Mouse (Mus musculus): ENCODE results near the gene Aip. TPM values are rescaled to one million over a fixed set of nuclear protein-coding genes. Genes with fewer than 3 reads are reported as not detected.

The Aip gene
- polyA plus RNA-seq, 1 experiment from 2014 or later: 84.3 TPM

- Histone ChIP-seq H3K4me3 (no peak overlapping the region), H3K9ac (no peak overlapping the region), H3K4me1 (no peaks in the 10 kb centered on the region), H3K4me2 (no peak overlapping the region), H3K27ac (replicated peaks) (no peak overlapping the region), H3K36me3 (peaks cover 57% of the 10 kb centered on the region), H3K9me3 (no peaks in the 10 kb centered on the region), H3K27me3 (replicated peaks) (peaks cover 22% of the 10 kb centered on the region)
- WGBS: 82% methylated on average over 14 of the region's 14 CpGs
- ATAC-seq (ENCODE audit: extremely low read depth, insufficient number of reproducible peaks, low FRiP score, low TSS enrichment): no peak
Observed at GRCm38 (mm10) chr19:4106654-4107053, 19.0 kb downstream of the Aip start.

GRCm38 (mm10) chr19:4104675-4105194, 20.9 kb downstream of the Aip start:
- peaks cover 47% of the 10 kb centered on the region for H3K36me3 ChIP-seq
- peaks cover 38% of the 10 kb centered on the region for H3K27me3 ChIP-seq (replicated peaks)
- H3K9me3 ChIP-seq: no peaks in the 10 kb centered on the region
- no peak overlapping the region for H3K4me3 ChIP-seq
- 78% methylated on average over 16 of the region's 16 CpGs for WGBS
- peaks cover 17% of the 10 kb centered on the region for H3K4me1 ChIP-seq
- ATAC-seq (ENCODE audit: extremely low read depth, insufficient number of reproducible peaks, low FRiP score, low TSS enrichment): no peak
- H3K9ac ChIP-seq: no peak overlapping the region
- H3K27ac ChIP-seq (replicated peaks): no peak overlapping the region
- no peak overlapping the region for H3K4me2 ChIP-seq

DNA sequence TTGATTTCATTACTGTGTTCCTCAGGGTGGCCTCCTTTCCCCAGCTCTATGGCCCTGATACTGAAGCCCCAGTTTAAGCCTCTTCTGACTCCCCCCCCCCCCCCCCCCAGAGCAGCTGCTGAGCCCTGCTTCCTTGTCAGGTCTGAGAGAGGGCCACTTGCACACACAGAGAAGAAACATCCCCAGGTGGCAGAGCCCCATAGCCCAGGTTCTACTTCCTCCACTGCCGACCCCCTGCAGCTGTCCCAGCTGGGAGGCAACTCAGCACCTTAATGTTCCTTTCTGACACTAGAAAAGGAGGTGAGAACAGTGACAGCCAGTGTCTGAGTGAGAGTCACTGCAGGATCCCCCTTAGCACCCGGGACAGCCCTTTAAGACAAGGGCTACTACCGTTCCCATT, 21.9 kb downstream of the Aip start:
- no peak overlapping the region for H3K9ac ChIP-seq
- WGBS: 41% methylated on average over 3 of the region's 3 CpGs
- no peak overlapping the region for H3K4me3 ChIP-seq
- no peak overlapping the region for H3K4me2 ChIP-seq
- H3K9me3 ChIP-seq: no peaks in the 10 kb centered on the region
- peaks cover 44% of the 10 kb centered on the region for H3K36me3 ChIP-seq
- peaks cover 25% of the 10 kb centered on the region for H3K4me1 ChIP-seq
- no peak overlapping the region for H3K27ac ChIP-seq (replicated peaks)
- no peak for ATAC-seq (ENCODE audit: extremely low read depth, insufficient number of reproducible peaks, low FRiP score, low TSS enrichment)
- H3K27me3 ChIP-seq (replicated peaks): peaks cover 38% of the 10 kb centered on the region

GRCm38 (mm10) chr19:4103294-4103693, 22.4 kb downstream of the Aip start:
- Histone ChIP-seq H3K4me3 (no peak overlapping the region), H3K27ac (replicated peaks) (no peak overlapping the region), H3K9ac (no peak overlapping the region), H3K36me3 (peaks cover 44% of the 10 kb centered on the region), H3K27me3 (replicated peaks) (peaks cover 38% of the 10 kb centered on the region), H3K4me1 (peaks cover 30% of the 10 kb centered on the region), H3K4me2 (no peak overlapping the region), H3K9me3 (no peaks in the 10 kb centered on the region)
- WGBS: 91% methylated on average over 18 of the region's 18 CpGs
- no peak for ATAC-seq (ENCODE audit: extremely low read depth, insufficient number of reproducible peaks, low FRiP score, low TSS enrichment)

GRCm38 (mm10) chr19:4102626-4103025, 23.0 kb downstream of the Aip start:
- WGBS: 90% methylated on average over 12 of the region's 12 CpGs
- no peak for ATAC-seq (ENCODE audit: extremely low read depth, insufficient number of reproducible peaks, low FRiP score, low TSS enrichment)

DNA sequence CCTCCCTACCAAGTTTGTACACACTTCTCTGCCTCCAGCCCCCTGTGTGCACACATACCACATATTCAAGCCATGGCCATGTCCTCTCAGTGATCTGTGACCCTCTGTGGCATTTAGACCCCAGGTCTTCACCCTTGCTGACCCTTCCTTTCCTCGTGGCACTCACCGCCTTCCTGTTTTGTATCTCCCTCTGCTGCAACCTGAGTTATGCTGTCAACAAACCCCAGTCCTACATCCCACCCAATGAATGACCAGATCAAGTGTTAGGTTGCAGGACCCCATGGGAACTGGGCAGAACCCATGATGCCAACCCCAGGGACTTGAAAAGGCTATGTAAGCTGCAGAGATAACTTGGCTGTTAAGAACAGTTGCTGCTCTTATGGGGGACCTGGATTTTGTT, 23.6 kb downstream of the Aip start:
- peaks cover 38% of the 10 kb centered on the region for H3K27me3 ChIP-seq (replicated peaks)

More at GRCm38 (mm10) chr19:4102626-4103025, 23.0 kb downstream of the Aip start:
- H3K9ac ChIP-seq: no peak overlapping the region
- H3K27ac ChIP-seq (replicated peaks): no peak overlapping the region
- H3K36me3 ChIP-seq: peaks cover 40% of the 10 kb centered on the region
- H3K9me3 ChIP-seq: no peaks in the 10 kb centered on the region
- H3K27me3 ChIP-seq (replicated peaks): peaks cover 38% of the 10 kb centered on the region
- H3K4me3 ChIP-seq: no peak overlapping the region
- no peak overlapping the region for H3K4me2 ChIP-seq
- H3K4me1 ChIP-seq: peaks cover 37% of the 10 kb centered on the region

GRCm38 (mm10) chr19:4101466-4101865, 24.2 kb downstream of the Aip start:
- WGBS: 67% methylated on average over 6 of the region's 6 CpGs
- peak overlapping the region; percentile 64; the same call in 1 of the 2 replicates for H3K4me3 ChIP-seq
- peak overlapping the region; percentile 89 for H3K4me2 ChIP-seq
- H3K9ac ChIP-seq: peak overlapping the region; percentile 83; the same call in 1 of the 2 replicates
- peaks cover 31% of the 10 kb centered on the region for H3K36me3 ChIP-seq
- no peak overlapping the region for H3K27ac ChIP-seq (replicated peaks)
- peaks cover 43% of the 10 kb centered on the region for H3K4me1 ChIP-seq
- H3K27me3 ChIP-seq (replicated peaks): peaks cover 38% of the 10 kb centered on the region
- no peaks in the 10 kb centered on the region for H3K9me3 ChIP-seq
- no peak for ATAC-seq (ENCODE audit: extremely low read depth, insufficient number of reproducible peaks, low FRiP score, low TSS enrichment)

More for the DNA sequence above, 23.6 kb downstream of the Aip start:
- H3K4me1 ChIP-seq: peaks cover 40% of the 10 kb centered on the region
- ATAC-seq (ENCODE audit: extremely low read depth, insufficient number of reproducible peaks, low FRiP score, low TSS enrichment): no peak
- no peak overlapping the region for H3K4me2 ChIP-seq
- no peak overlapping the region for H3K4me3 ChIP-seq
- no peaks in the 10 kb centered on the region for H3K9me3 ChIP-seq
- 80% methylated on average over 2 of the region's 2 CpGs for WGBS
- no peak overlapping the region for H3K27ac ChIP-seq (replicated peaks)
- H3K9ac ChIP-seq: no peak overlapping the region
- H3K36me3 ChIP-seq: peaks cover 37% of the 10 kb centered on the region

DNA sequence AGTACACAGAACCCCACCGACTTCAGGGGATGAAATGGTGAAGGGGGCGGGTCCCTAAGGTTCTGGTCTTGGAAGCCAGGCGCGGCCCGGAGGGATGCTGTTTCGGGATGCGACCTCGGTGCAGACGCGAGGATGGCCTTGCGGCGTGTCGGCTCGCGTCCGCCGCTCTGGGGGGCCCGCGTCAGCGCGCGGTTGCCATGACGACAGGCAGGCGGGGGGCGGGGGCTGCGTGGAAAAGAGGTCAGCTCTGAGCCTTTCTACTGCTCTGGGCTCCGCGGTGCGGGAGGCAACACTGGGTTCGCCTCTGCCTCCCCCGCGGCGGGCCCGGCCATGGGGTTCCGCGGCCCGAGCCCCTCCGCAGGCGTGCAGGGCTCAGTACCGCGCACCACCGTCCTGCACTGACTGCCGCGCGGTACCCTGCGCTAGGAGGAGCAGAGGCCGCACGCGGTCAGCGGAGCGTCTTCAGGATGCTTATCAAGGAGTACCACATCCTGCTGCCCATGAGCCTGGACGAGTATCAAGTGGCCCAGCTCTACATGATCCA, 24.9 kb downstream of the Aip start:
- Histone ChIP-seq H3K4me3 (peak overlapping the region; percentile 64), H3K9me3 (no peaks in the 10 kb centered on the region), H3K9ac (peak overlapping the region; percentile 83), H3K36me3 (peaks cover 24% of the 10 kb centered on the region), H3K4me2 (peak overlapping the region; percentile 89), H3K27me3 (replicated peaks) (peaks cover 38% of the 10 kb centered on the region), H3K27ac (replicated peaks) (no peak overlapping the region), H3K4me1 (peaks cover 49% of the 10 kb centered on the region)
- ATAC-seq (ENCODE audit: extremely low read depth, insufficient number of reproducible peaks, low FRiP score, low TSS enrichment): no peak
- 1% methylated on average over 52 of the region's 52 CpGs for WGBS

- WGBS: under 1% methylated on average over 53 of the region's 53 CpGs
- H3K4me3 ChIP-seq: peak within 1 kb of the TSS; percentile 64
- peaks cover 17% of the 10 kb centered on the region; the same call in 1 of the 2 replicates for H3K36me3 ChIP-seq
- peak; percentile 27; the same call in 1 of the 2 replicates for ATAC-seq (ENCODE audit: extremely low read depth, insufficient number of reproducible peaks, low FRiP score, low TSS enrichment)
- H3K9me3 ChIP-seq: no peaks in the 10 kb centered on the region
- H3K4me2 ChIP-seq: peak within 1 kb of the TSS; percentile 89
- H3K4me1 ChIP-seq: peaks cover 49% of the 10 kb centered on the region
- peak within 1 kb of the TSS; percentile 43 for H3K27ac ChIP-seq (replicated peaks)
- H3K27me3 ChIP-seq (replicated peaks): peaks cover 38% of the 10 kb centered on the region
- H3K9ac ChIP-seq: peak within 1 kb of the TSS; percentile 83
Observed at GRCm38 (mm10) chr19:4099837-4100717, 25.6 kb downstream of the Aip start, which contains the start of gene Pitpnm1. Gene Pitpnm1 (plus strand): TSS chr19:4099998.

GRCm38 (mm10) chr19:4099056-4099455, 26.6 kb downstream of the Aip start:
- Histone ChIP-seq H3K9me3 (no peaks in the 10 kb centered on the region), H3K27ac (replicated peaks) (peak overlapping the region; percentile 43; the same call in 1 of the 2 replicates), H3K4me1 (peaks cover 49% of the 10 kb centered on the region)

DNA sequence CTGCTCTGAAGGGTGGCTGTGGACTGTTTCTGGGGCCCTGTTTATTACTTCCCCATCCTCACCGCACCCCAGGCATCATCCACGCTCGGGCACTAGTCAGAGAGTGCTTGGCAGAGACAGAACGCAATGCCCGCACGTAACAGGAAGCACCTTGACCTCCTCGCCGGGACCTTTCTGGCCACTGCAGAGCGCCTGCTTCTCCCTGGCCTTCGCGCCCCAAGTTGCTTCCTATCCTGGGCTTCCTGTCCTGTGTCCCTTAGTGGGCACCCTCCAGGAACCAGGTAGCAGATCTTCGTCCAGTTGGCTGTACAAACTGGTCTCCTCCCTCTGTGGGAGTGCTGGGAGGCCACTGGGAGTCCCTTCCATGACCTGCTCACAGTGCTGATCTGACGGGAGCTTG, 27.2 kb downstream of the Aip start:
- H3K4me1 ChIP-seq: peaks cover 49% of the 10 kb centered on the region
- peaks cover 9% of the 10 kb centered on the region; the same call in 1 of the 2 replicates for H3K36me3 ChIP-seq
- no peaks in the 10 kb centered on the region for H3K9me3 ChIP-seq
- H3K4me3 ChIP-seq: no peak overlapping the region
- H3K9ac ChIP-seq: no peak overlapping the region
- peaks cover 34% of the 10 kb centered on the region for H3K27me3 ChIP-seq (replicated peaks)
- 89% methylated on average over 13 of the region's 13 CpGs for WGBS
- H3K4me2 ChIP-seq: peak overlapping the region; percentile 80
- H3K27ac ChIP-seq (replicated peaks): no peak overlapping the region
- ATAC-seq (ENCODE audit: extremely low read depth, insufficient number of reproducible peaks, low FRiP score, low TSS enrichment): no peak

More at GRCm38 (mm10) chr19:4099056-4099455, 26.6 kb downstream of the Aip start:
- peaks cover 38% of the 10 kb centered on the region for H3K27me3 ChIP-seq (replicated peaks)
- peak overlapping the region; percentile 89 for H3K4me2 ChIP-seq
- H3K4me3 ChIP-seq: peak overlapping the region; percentile 64
- H3K9ac ChIP-seq: peak overlapping the region; percentile 83
- peaks cover 10% of the 10 kb centered on the region; the same call in 1 of the 2 replicates for H3K36me3 ChIP-seq
- 4% methylated on average over 9 of the region's 9 CpGs for WGBS
- no peak for ATAC-seq (ENCODE audit: extremely low read depth, insufficient number of reproducible peaks, low FRiP score, low TSS enrichment)

Measured in heart, embryonic 13.5 days (tissue).